Mouse (Mus musculus) embryonic facial prominence, embryonic 14.5 days (tissue): ENCODE results near the gene Rbl1. TPM values are rescaled to one million over a fixed set of nuclear protein-coding genes. Genes with fewer than 3 reads are reported as not detected.
"Not testable (repeated sequence)": the region's sequence is repeated elsewhere in the genome, so short reads cannot be mapped to it uniquely, and the experiment has no call there.

Experiments used
- ATAC-seq: fragments of 200-750 bp; cut with Nextera tagmentation; 2 replicates; pipeline ENCODE4 v1.8.0; 2017; ENCODE audit warnings: low read depth, moderate number of reproducible peaks, moderate TSS enrichment
- DNase-seq: peaks from one replicate; pipeline ENCODE4 v3.0.0-alpha.2; 2015; ENCODE audit warnings: low spot score
- H3K27ac ChIP-seq: fragments of 300-500 bp; sonication (generic); replicated peaks from 2 replicates; pipeline ENCODE4 v1.5.1; 2014; ENCODE audit warnings: low read depth, mild to moderate bottlenecking, low read length, moderate library complexity
- H3K27me3 ChIP-seq: fragments of 300-500 bp; sonication (generic); replicated peaks from 2 replicates; pipeline ENCODE4 v1.6.1; 2014; ENCODE audit warnings: low read length; ENCODE audit not compliant: control insufficient read depth, insufficient read depth
- H3K36me3 ChIP-seq: fragments of 300-500 bp; sonication (generic); 2 replicates; pipeline ENCODE4 v1.6.1; 2014; ENCODE audit warnings: low read length, mixed read lengths; ENCODE audit not compliant: control insufficient read depth, insufficient read depth
- H3K4me1 ChIP-seq: fragments of 300-500 bp; sonication (generic); 2 replicates; pipeline ENCODE4 v1.6.1; 2014; ENCODE audit warnings: antibody characterized with exemption, low read length; ENCODE audit not compliant: control insufficient read depth, insufficient read depth
- H3K4me2 ChIP-seq: fragments of 300-500 bp; sonication (generic); 2 replicates; pipeline ENCODE4 v1.6.1; 2014; ENCODE audit warnings: low read depth, mild to moderate bottlenecking, low read length, moderate library complexity, mixed read lengths
- H3K4me3 ChIP-seq: fragments of 300-500 bp; sonication (generic); 2 replicates; pipeline ENCODE4 v1.5.1; 2014; ENCODE audit warnings: low read depth, mild to moderate bottlenecking, low read length
- H3K9ac ChIP-seq: fragments of 300-500 bp; sonication (generic); 2 replicates; pipeline ENCODE4 v1.6.1; 2014; ENCODE audit warnings: low read depth, mild to moderate bottlenecking, low read length, moderate library complexity, mixed read lengths
- H3K9me3 ChIP-seq: fragments of 300-500 bp; sonication (generic); 2 replicates; pipeline ENCODE4 v1.6.1; 2016; ENCODE audit warnings: low read length; ENCODE audit not compliant: control insufficient read depth
- WGBS: fragments of 180-500 bp; shearing (Covaris S2); extraction: QIAGEN DNeasy Blood & Tissue Kit; methylation state at CpG from one replicate; pipeline ENCODE4 v1.1.7; 2014; 5-methylcytosine and 5-hydroxymethylcytosine counted together
- polyA plus RNA-seq: library from polyadenylated mRNA; unstranded; fragments of >200 nt; fragmentation: Nextera tagmentation; extraction: Ambion mirVana; gene quantifications from 2 replicates; pipeline ENCODE4 v1.2.1, GENCODE M21; 2014

Gene Rbl1
- polyA plus RNA-seq, 1 experiment from 2014 or later = 16.1 TPM

DNA sequence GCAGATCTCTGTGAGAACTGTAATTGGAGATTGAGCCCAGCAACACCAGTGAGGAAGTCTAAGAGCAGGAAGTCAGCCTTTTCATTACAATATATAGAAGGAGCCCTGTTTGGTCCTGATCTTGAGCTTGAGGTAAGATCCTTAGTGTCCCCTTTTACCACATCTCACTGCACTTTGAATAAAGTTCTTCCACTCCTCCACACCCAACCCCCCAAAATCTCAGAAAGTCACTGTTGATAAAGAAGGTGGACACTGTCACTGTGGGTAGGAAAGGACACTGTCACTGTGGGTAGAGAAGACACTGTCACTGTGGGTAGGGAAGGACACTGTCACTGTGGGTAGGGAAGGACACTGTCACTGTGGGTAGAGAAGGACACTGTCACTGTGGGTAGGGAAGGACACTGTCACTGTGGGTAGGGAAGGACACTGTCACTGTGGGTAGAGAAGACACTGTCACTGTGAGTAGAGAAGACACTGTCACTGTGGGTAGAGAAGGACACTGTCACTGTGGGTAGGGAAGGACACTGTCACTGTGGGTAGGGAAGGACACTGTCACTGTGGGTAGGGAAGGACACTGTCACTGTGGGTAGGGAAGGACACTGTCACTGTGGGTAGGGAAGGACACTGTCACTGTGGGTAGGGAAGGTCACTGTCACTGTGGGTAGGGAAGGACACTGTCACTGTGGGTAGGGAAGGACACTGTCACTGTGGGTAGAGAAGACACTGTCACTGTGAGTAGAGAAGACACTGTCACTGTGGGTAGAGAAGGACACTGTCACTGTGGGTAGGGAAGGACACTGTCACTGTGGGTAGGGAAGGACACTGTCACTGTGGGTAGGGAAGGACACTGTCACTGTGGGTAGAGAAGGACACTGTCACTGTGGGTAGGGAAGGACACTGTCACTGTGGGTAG is 38.8 kb downstream of the Rbl1 start:
- not testable (repeated sequence) for H3K27ac ChIP-seq, H3K4me3 ChIP-seq, H3K4me1 ChIP-seq, H3K9me3 ChIP-seq, H3K9ac ChIP-seq, H3K27me3 ChIP-seq, DNase-seq, ATAC-seq, H3K4me2 ChIP-seq
- peaks cover 64% of the 10 kb centered on the region for H3K36me3 ChIP-seq

DNA sequence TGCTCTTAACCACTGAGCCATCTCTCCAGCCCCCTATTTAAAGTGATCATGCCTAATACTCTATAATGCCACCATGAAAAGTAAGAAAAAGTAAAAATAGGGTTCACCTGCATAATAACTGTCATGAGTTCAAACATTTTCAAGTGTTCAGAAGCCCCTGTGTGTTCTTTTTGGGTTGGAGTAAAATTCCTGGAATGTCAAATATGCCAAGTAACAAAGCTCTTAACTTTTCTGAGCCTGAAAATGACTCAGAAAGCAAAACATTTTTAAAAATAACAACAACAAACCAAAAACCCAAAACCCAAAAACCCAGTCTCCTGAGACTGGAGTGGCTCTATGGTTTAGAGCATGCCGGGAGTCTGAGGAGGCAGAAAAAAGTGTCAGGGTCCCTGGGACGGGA is 40.2 kb downstream of the Rbl1 start:
- no peaks in the 10 kb centered on the region for H3K4me1 ChIP-seq

DNA sequence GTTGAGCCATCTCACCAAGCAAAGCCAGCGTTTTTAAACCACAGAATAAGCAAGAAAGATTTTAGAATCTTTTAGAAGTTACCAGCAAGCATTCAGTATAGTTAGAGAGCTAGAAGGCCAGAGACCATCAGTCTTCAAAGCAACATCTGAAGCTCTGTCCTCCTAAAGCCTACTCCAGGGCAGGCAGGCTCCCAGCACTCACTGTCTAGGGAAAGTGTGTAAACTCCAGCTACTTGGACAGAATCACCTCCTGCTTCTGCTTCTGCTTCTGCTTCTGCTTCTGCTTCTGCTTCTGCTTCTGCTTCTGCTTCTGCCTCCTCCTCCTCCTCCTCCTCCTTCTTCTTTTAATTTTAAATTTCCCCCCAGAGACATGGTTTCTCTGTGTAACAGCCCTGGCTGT is 48.3 kb downstream of the Rbl1 start:
- H3K9ac ChIP-seq = no peak overlapping the region
- H3K4me1 ChIP-seq = no peaks in the 10 kb centered on the region
- WGBS = 79% methylated on average over 1 of the region's 1 CpGs
- DNase-seq (no peak), ATAC-seq (no peak)
- H3K36me3 ChIP-seq = peaks cover 83% of the 10 kb centered on the region
- H3K4me3 ChIP-seq = no peak overlapping the region
- H3K27me3 ChIP-seq = no peaks in the 10 kb centered on the region
- H3K27ac ChIP-seq = no peak overlapping the region
- H3K4me2 ChIP-seq = no peak overlapping the region
- H3K9me3 ChIP-seq = no peaks in the 10 kb centered on the region

More for the DNA sequence above, 40.2 kb downstream of the Rbl1 start:
- 70% methylated on average over 2 of the region's 2 CpGs for WGBS
- Histone ChIP-seq H3K9me3 (no peaks in the 10 kb centered on the region), H3K9ac (no peak overlapping the region), H3K4me2 (no peak overlapping the region), H3K4me3 (no peak overlapping the region), H3K27me3 (no peaks in the 10 kb centered on the region), H3K36me3 (peaks cover 66% of the 10 kb centered on the region), H3K27ac (no peak overlapping the region)
- DNase-seq (no peak), ATAC-seq (no peak)

DNA sequence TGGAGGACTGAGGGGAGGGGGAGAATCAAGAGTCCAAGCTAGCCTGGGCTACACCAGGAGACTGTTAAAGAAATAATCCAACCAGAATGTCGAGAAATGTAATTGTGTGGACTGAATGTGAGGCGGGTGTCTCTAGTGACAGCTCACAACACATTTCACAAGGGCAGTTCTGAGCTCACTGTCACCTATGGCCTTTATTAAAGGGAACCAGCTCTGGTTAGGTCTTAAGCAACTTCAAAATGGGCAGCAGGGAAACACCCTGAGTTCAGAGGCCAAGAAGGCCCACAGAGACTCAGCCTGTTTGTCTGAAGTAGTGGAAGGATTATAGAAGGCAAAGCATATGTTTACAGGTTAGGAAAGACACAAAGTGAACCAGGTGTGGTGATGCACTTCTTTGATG is 51.1 kb downstream of the Rbl1 start:
- Histone ChIP-seq H3K36me3 (peaks cover 81% of the 10 kb centered on the region), H3K4me1 (no peaks in the 10 kb centered on the region), H3K4me3 (no peak overlapping the region), H3K4me2 (no peak overlapping the region), H3K27me3 (no peaks in the 10 kb centered on the region), H3K9ac (no peak overlapping the region), H3K27ac (no peak overlapping the region), H3K9me3 (no peaks in the 10 kb centered on the region)
- 77% methylated on average over 2 of the region's 2 CpGs for WGBS
- no peak for DNase-seq
- no peak for ATAC-seq

DNA sequence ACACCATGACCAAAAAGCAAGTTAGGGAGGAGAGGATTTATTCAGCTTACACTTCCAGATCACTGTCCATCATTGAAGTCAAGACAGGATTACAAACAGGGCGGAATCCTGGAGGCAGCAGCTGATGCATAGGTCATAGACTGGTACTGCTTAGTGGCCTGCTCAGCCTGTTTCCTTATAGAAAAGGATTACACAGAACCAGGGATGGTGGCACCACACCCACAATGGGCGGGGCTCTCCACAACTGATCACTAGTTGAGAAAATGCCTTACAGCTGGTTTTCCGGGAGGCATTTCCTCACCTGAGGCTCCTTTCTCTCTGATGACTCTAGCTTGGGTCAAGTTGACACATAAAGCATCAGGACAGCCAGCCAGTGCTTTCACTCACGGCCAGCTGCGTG is 55.9 kb downstream of the Rbl1 start:
- H3K27ac ChIP-seq = no peak overlapping the region
- H3K9ac ChIP-seq = no peak overlapping the region
- ATAC-seq (no peak), DNase-seq (no peak)
- H3K36me3 ChIP-seq = peaks cover 60% of the 10 kb centered on the region
- WGBS = 93% methylated on average over 5 of the region's 5 CpGs
- no peak overlapping the region for H3K4me3 ChIP-seq
- H3K4me2 ChIP-seq = no peak overlapping the region
- H3K9me3 ChIP-seq = no peaks in the 10 kb centered on the region
- no peaks in the 10 kb centered on the region for H3K27me3 ChIP-seq
- no peaks in the 10 kb centered on the region for H3K4me1 ChIP-seq

DNA sequence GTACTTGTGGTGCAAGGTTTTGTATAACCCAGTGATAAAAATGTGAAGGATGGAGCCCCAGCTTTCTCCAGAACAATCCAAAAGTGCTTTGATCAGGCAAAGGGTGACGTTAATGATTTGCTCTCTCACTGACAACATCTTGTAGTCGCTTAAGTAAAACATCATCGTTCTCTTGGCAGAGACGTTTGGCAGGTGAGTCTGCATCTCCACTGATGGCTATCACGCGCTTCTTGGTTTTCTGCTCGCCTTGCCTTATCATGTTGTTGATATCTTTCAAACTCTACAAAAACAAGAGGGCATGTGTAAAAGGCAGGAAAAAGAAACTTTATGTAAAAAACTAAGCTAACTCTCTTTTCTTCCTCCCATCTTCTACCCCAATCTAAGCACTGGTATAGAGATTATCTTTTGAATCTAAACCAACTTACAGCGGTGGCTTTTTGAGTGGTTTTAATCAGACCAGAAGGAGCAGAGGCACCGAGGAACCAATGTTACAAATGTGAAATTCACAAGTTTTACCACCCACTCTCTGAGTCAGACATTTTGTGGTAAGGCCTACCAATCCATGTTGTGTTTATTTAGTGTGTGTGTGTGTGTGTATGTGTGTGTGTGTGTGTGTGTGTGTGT is 56.8 kb downstream of the Rbl1 start:
- no peak overlapping the region for H3K4me3 ChIP-seq
- DNase-seq = no peak
- no peaks in the 10 kb centered on the region for H3K4me1 ChIP-seq
- no peaks in the 10 kb centered on the region for H3K9me3 ChIP-seq
- no peak for ATAC-seq
- H3K36me3 ChIP-seq = peaks cover 51% of the 10 kb centered on the region
- 90% methylated on average over 9 of the region's 9 CpGs for WGBS
- no peak overlapping the region for H3K9ac ChIP-seq
- no peak overlapping the region for H3K4me2 ChIP-seq
- H3K27ac ChIP-seq = no peak overlapping the region
- H3K27me3 ChIP-seq = no peaks in the 10 kb centered on the region

DNA sequence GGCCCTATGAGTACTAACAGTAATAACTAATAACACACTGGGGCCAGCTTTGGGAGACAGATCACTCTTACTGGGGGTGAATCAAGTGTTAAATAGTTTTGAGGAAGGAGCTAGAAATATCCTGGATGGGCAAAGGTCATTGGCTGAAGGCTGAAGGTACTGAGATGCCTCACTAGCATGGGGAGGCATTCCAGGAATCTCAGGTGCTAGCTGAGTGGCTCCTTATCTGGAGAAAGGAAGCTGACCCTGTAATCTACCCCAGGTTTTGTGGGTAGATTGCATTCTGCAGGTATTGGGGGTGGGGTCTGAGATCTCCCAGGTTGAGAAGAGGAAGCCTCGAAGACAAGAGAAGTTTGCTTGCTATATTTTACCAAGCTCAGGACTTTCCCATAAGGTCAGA is 59.2 kb downstream of the Rbl1 start:
- peaks cover 29% of the 10 kb centered on the region for H3K36me3 ChIP-seq

DNA sequence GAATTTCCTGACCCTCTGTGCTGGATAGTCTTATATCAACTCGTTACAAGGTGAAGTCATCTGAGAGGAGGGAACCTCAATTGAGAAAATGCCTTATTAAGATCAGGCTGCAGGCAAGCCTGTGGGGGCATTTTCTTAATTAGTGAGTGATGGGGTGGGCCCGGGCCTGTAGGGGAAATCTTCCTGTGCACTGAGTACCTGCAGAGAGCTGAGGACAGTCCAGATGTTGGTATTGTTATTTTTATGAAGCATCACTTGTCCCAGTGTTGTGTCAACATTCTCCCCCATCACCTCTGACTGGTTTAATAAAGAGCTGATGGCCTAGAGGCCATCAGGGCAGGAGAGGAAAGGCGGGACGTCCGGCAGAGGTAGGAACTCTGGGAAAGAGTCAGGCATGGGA is 60.2 kb downstream of the Rbl1 start:
- Histone ChIP-seq H3K36me3 (peaks cover 19% of the 10 kb centered on the region), H3K4me2 (no peak overlapping the region), H3K27ac (no peak overlapping the region), H3K9ac (no peak overlapping the region), H3K9me3 (no peaks in the 10 kb centered on the region), H3K4me3 (no peak overlapping the region), H3K27me3 (no peaks in the 10 kb centered on the region), H3K4me1 (no peaks in the 10 kb centered on the region)
- 68% methylated on average over 5 of the region's 5 CpGs for WGBS
- ATAC-seq (no peak), DNase-seq (no peak)

More for the DNA sequence above, 59.2 kb downstream of the Rbl1 start:
- Histone ChIP-seq H3K27me3 (no peaks in the 10 kb centered on the region), H3K4me1 (no peaks in the 10 kb centered on the region), H3K9me3 (no peaks in the 10 kb centered on the region), H3K27ac (no peak overlapping the region), H3K4me3 (no peak overlapping the region), H3K9ac (no peak overlapping the region), H3K4me2 (no peak overlapping the region)
- ATAC-seq (no peak), DNase-seq (no peak)
- WGBS = 78% methylated on average over 1 of the region's 1 CpGs
